Mouse (Mus musculus) neutrophil, adult 5-6 weeks (primary cell): ENCODE results near the gene Lcn10. TPM values are rescaled to one million over a fixed set of nuclear protein-coding genes. Genes with fewer than 3 reads are reported as not detected.
"Not testable (repeated sequence)": the region's sequence is repeated elsewhere in the genome, so short reads cannot be mapped to it uniquely, and the experiment has no call there.

Experiments used
- ATAC-seq: fragments of 151-379, 151-347 bp; 2 replicates; pipeline ENCODE4 v1.8.0; 2017; ENCODE audit warnings: mild to moderate bottlenecking, moderate TSS enrichment; ENCODE audit not compliant: insufficient number of reproducible peaks, poor library complexity, low FRiP score, severe bottlenecking; ENCODE audit errors: extremely low read depth
- total RNA-seq: library from RNA; stranded (forward); fragments of 200-1000 nt; gene quantifications from 2 replicates; pipeline ENCODE4 v1.2.3, GENCODE M21; 2017

The Lcn10 gene
- total RNA-seq, 1 experiment from 2014 or later, result not detected

- no peak for ATAC-seq
These were observed 18.5 kb downstream of the Lcn10 start for GRCm38 (mm10) chr2:25701001-25701400.

- ATAC-seq, result no peak
These were observed 21.2 kb downstream of the Lcn10 start for GRCm38 (mm10) chr2:25703706-25704105.

- peak; percentile 68 for ATAC-seq
These were observed 24.3 kb downstream of the Lcn10 start, which contains the start of gene Bmyc for GRCm38 (mm10) chr2:25706643-25707481. Gene Bmyc (plus strand): TSS chr2:25706739.

- peak; percentile 57 for ATAC-seq
These were observed 25.6 kb downstream of the Lcn10 start for GRCm38 (mm10) chr2:25708121-25708520.

- not testable (repeated sequence) for ATAC-seq
These were observed 26.5 kb downstream of the Lcn10 start for GRCm38 (mm10) chr2:25709056-25709455.

GRCm38 (mm10) chr2:25709791-25710190, 27.3 kb downstream of the Lcn10 start:
- not testable (repeated sequence) for ATAC-seq

GRCm38 (mm10) chr2:25711641-25712040, 29.1 kb downstream of the Lcn10 start:
- not testable (repeated sequence) for ATAC-seq

- ATAC-seq, result no peak
These were observed 34.7 kb downstream of the Lcn10 start for GRCm38 (mm10) chr2:25717222-25717621.

GRCm38 (mm10) chr2:25733199-25733930, 50.8 kb downstream of the Lcn10 start:
- no peak for ATAC-seq

Other genes starting within 250 kb of the Lcn10 start
- not detected in 2 replicates for gene Clic3, start 225.9 kb upstream of the Lcn10 start, total RNA-seq
- 38.3 and 54.9 TPM in 2 replicates for gene Paxx, start 221.6 kb upstream of the Lcn10 start, total RNA-seq
- gene Ptgds, start 212.7 kb upstream of the Lcn10 start, total RNA-seq, result not detected in 2 replicates
- not detected in 2 replicates for gene Lcn12, start 188.8 kb upstream of the Lcn10 start, total RNA-seq
- 37.1 and 43.1 TPM in 2 replicates for gene Fbxw5, start 182.0 kb upstream of the Lcn10 start, total RNA-seq
- gene C8g, start 181.0 kb upstream of the Lcn10 start, total RNA-seq, result 0.98 TPM in 1 of 2 replicates, not detected in the other
- gene Traf2, start 135.8 kb upstream of the Lcn10 start, total RNA-seq, result 28.1 and 30.4 TPM in 2 replicates
- 66.3 and 85.4 TPM in 2 replicates for gene Edf1, start 124.9 kb upstream of the Lcn10 start, total RNA-seq
- 4.5 and 5.4 TPM in 2 replicates for gene Mamdc4, start 107.9 kb upstream of the Lcn10 start, total RNA-seq
- gene Phpt1, start 107.5 kb upstream of the Lcn10 start, total RNA-seq, result 0.61 and 1.5 TPM in 2 replicates
- 0.25 TPM in 1 of 2 replicates, not detected in the other for gene Ajm1, start 101.0 kb upstream of the Lcn10 start, total RNA-seq
- gene Rabl6, start 74.2 kb upstream of the Lcn10 start, total RNA-seq, result 44.4 and 65.6 TPM in 2 replicates
- gene Ccdc183, start 65.0 kb upstream of the Lcn10 start, total RNA-seq, result not detected in 2 replicates
- 1.2 and 2.0 TPM in 2 replicates for gene Tmem141, start 60.7 kb upstream of the Lcn10 start, total RNA-seq
- not detected in 2 replicates for gene Fcna, start 54.7 kb upstream of the Lcn10 start, total RNA-seq
- not detected in 2 replicates for gene Lcn8, start 29.6 kb upstream of the Lcn10 start, total RNA-seq
- not detected in 2 replicates for gene Lcn5, start 24.8 kb upstream of the Lcn10 start, total RNA-seq
- gene Lcn6, start 5.9 kb upstream of the Lcn10 start, total RNA-seq, result not detected in 2 replicates
- not detected in 2 replicates for gene Obp2a, start 17.3 kb downstream of the Lcn10 start, total RNA-seq
- gene Bmyc, start 24.0 kb downstream of the Lcn10 start, total RNA-seq, result 10.3 and 14.4 TPM in 2 replicates
- not detected in 2 replicates for gene Obp2b, start 54.3 kb downstream of the Lcn10 start, total RNA-seq
- gene Lcn3, start 82.8 kb downstream of the Lcn10 start, total RNA-seq, result not detected in 2 replicates
- gene Lcn11, start 94.3 kb downstream of the Lcn10 start, total RNA-seq, result not detected in 2 replicates
- not detected in 2 replicates for gene Gm13539, start 99.5 kb downstream of the Lcn10 start, total RNA-seq
- not detected in 2 replicates for gene Glt6d1, start 133.1 kb downstream of the Lcn10 start, total RNA-seq
- gene Lcn9, start 140.4 kb downstream of the Lcn10 start, total RNA-seq, result not detected in 2 replicates
- gene Sohlh1, start 164.5 kb downstream of the Lcn10 start, total RNA-seq, result not detected in 2 replicates
- gene Kcnt1, start 181.0 kb downstream of the Lcn10 start, total RNA-seq, result not detected in 2 replicates